Mouse (Mus musculus) kidney, adult 2 months (tissue): ENCODE results near the gene Mdga1.

Source experiments
- CTCF ChIP-seq: fragments of 200-500 bp; conservative IDR thresholded peaks from 2 replicates; pipeline ENCODE4 v1.5.1; 2011; ENCODE audit warnings: low read depth, mild to moderate bottlenecking, control low read depth, low read length, moderate library complexity, mixed read lengths; ENCODE audit not compliant: insufficient read depth, insufficient read length
- POLR2A ChIP-seq: fragments of 200-500 bp; IDR thresholded peaks from one replicate; pipeline ENCODE4 v1.6.1; 2011; ENCODE audit warnings: low read depth, low read length, control low read depth

DNA sequence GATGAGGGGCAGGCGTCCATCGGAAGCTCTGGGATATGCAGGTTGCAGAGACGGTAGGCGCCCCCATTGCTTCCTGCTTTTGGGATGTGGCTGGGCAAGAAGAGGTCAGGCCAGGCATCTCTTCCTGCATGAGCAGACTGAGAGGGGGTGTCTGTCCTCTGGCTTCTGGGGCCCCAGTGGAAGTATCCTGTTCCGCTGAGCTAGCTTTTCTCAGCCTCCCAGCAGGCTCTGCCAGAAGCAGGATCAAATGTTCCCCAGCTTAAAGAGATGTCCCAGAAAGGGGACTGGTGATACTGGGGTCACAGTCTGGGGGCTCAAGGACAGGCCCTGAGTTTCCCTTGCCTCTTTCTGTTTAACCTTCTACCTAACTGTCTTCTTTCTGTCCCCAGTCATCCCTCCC, 74.3 kb downstream of the Mdga1 start:
- no peak for TF ChIP-seq POLR2A
- no peak for TF ChIP-seq CTCF
